Mouse (Mus musculus) forelimb bud, embryonic 11.5 days (tissue): ENCODE measurements around the gene Lrfn1.
"Not testable (repeated sequence)": the region's sequence is repeated elsewhere in the genome, so short reads cannot be mapped to it uniquely, and the experiment has no call there.

Source experiments
- DNase-seq: peaks from one replicate; pipeline ENCODE4 v3.0.0-alpha.2; 2012; ENCODE audit warnings: low read depth, low spot score

The Lrfn1 gene

GRCm38 (mm10) chr7:28510405-28510974 is 58.7 kb downstream of the Lrfn1 start, which contains the start of gene Ifnl2:
TSS of gene Ifnl2 (minus strand) at chr7:28510455.
- not testable (repeated sequence) for DNase-seq

- no peak for DNase-seq
Observed at GRCm38 (mm10) chr7:28511441-28511840, 59.7 kb downstream of the Lrfn1 start.
